Mouse (Mus musculus) cerebellum, adult 2 months (tissue): ENCODE results near the gene Ptpn1.

Source experiments
- CTCF ChIP-seq: fragments of 200-500 bp; IDR thresholded peaks from 2 replicates; pipeline ENCODE4 v1.5.1; 2011; ENCODE audit warnings: low read depth, mild to moderate bottlenecking, control low read depth, low read length, moderate library complexity, borderline replicate concordance; ENCODE audit not compliant: insufficient read depth
- POLR2A ChIP-seq: fragments of 200-500 bp; IDR thresholded peaks from 2 replicates; pipeline ENCODE4 v1.6.1; 2011; ENCODE audit warnings: low read length, control low read depth, borderline replicate concordance; ENCODE audit not compliant: insufficient read depth

- no peak for TF ChIP-seq POLR2A
- no peak for TF ChIP-seq CTCF
Observed at GRCm38 (mm10) chr2:167939204-167939603, 7.3 kb downstream of the Ptpn1 start.
